Mouse (Mus musculus): ENCODE measurements around the gene Pycr1.

DNA sequence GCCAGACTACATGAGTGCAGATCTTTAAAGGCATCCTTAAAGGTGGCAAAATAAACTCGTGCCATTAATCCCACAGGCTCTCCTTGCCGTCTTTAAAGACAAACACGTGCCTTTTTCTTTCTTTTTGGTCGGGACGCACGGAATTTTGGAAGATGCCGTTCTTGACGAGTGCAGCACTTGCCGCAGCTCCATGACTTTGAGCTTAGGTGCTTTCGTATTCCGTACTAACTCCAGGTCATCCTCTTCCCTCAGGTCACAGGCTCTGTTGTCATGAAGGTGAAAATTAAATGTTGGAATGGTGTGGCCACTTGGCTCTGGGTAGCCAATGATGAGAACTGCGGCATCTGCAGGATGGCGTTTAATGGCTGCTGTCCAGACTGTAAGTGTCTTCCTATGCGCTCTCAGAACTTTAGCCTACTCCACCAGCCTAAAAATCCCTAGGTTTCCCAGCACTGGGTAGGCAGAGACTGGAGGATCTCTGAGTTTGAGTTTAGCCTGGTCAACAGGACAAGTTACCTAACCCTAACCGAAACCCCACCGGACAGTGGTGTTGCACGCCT, 44.5 kb downstream of the Pycr1 start:
- no peak for TF ChIP-seq CTCF (IDR thresholded peaks at IDR 0.05; ENCODE audit: low read depth, low read length)
- no peak for TF ChIP-seq POLR2A (IDR thresholded peaks at IDR 0.05; ENCODE audit: extremely low read depth, insufficient read depth, low read length)
